Mouse (Mus musculus) midbrain, embryonic 16.5 days (tissue): ENCODE measurements around the gene Sin3b. TPM values are rescaled to one million over a fixed set of nuclear protein-coding genes. Genes with fewer than 3 reads are reported as not detected.

Experiments used
- ATAC-seq: fragments of 200-750 bp; cut with Nextera tagmentation; 2 replicates; pipeline ENCODE4 v1.8.0; 2017; ENCODE audit warnings: moderate TSS enrichment
- H3K27ac ChIP-seq: fragments of 300-500 bp; sonication (generic); 2 replicates; pipeline ENCODE4 v1.5.1; 2014; ENCODE audit warnings: mild to moderate bottlenecking, low read length, mixed read lengths
- H3K27me3 ChIP-seq: fragments of 300-500 bp; sonication (generic); 2 replicates; pipeline ENCODE4 v1.6.1; 2014; ENCODE audit warnings: low read depth, low read length, mixed read lengths; ENCODE audit not compliant: control insufficient read depth, insufficient read depth
- H3K36me3 ChIP-seq: fragments of 300-500 bp; sonication (generic); 2 replicates; pipeline ENCODE4 v1.6.1; 2014; ENCODE audit warnings: mild to moderate bottlenecking, low read length, moderate library complexity, mixed read lengths; ENCODE audit not compliant: control insufficient read depth, insufficient read depth
- H3K4me1 ChIP-seq: fragments of 300-500 bp; sonication (generic); 2 replicates; pipeline ENCODE4 v1.6.1; 2014; ENCODE audit warnings: mild to moderate bottlenecking, low read length, mixed read lengths; ENCODE audit not compliant: control insufficient read depth, insufficient read depth
- H3K4me2 ChIP-seq: fragments of 300-500 bp; sonication (generic); 2 replicates; pipeline ENCODE4 v1.6.1; 2014; ENCODE audit warnings: mild to moderate bottlenecking, low read length, mixed read lengths
- H3K4me3 ChIP-seq: fragments of 300-500 bp; sonication (generic); 2 replicates; pipeline ENCODE4 v1.5.1; 2014; ENCODE audit warnings: low read depth, mild to moderate bottlenecking, low read length, moderate library complexity, mixed read lengths
- H3K9ac ChIP-seq: fragments of 300-500 bp; sonication (generic); 2 replicates; pipeline ENCODE4 v1.6.1; 2014; ENCODE audit warnings: low read depth, low read length, mixed read lengths
- H3K9me3 ChIP-seq: fragments of 300-500 bp; sonication (generic); replicated peaks from 2 replicates; pipeline ENCODE4 v1.6.1; 2014; ENCODE audit warnings: mild to moderate bottlenecking, low read length, mixed read lengths; ENCODE audit not compliant: control insufficient read depth, poor library complexity, severe bottlenecking
- WGBS: fragments of 180-500 bp; shearing (Covaris S2); extraction: QIAGEN DNeasy Blood & Tissue Kit; methylation state at CpG from one replicate; pipeline ENCODE4 v1.1.7; 2014; 5-methylcytosine and 5-hydroxymethylcytosine counted together
- polyA plus RNA-seq: library from polyadenylated mRNA; unstranded; fragments of >200 nt; fragmentation: Nextera tagmentation; extraction: Ambion mirVana; gene quantifications from 2 replicates; pipeline ENCODE4 v1.2.1, GENCODE M21; 2015

Sin3b gene
- polyA plus RNA-seq, 1 experiment from 2014 or later: 175 TPM

DNA sequence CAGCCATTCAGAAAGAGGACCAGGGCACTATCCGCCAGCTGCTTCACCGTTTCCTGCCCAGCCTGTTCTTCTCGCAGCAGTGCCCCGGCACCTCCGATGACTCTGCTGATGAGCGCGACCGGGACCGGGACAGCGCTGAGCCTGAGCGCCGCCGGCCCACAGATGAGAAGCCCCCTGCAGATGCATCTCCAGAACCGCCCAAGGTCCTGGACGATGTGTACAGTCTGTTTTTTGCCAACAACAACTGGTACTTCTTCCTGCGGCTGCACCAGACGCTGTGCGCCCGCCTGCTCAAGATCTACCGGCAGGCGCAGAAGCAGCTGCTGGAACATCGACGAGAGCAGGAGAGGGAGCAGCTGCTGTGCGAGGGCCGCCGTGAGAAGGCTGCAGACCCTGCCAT, 26.8 kb downstream of the Sin3b start:
- Histone ChIP-seq H3K4me1 (no peaks in the 10 kb centered on the region), H3K4me3 (no peak overlapping the region), H3K36me3 (peaks cover 79% of the 10 kb centered on the region), H3K27me3 (no peaks in the 10 kb centered on the region), H3K9me3 (no peaks in the 10 kb centered on the region), H3K27ac (no peak overlapping the region), H3K4me2 (no peak overlapping the region), H3K9ac (no peak overlapping the region)
- WGBS: 94% methylated on average over 26 of the region's 26 CpGs
- no peak for ATAC-seq

DNA sequence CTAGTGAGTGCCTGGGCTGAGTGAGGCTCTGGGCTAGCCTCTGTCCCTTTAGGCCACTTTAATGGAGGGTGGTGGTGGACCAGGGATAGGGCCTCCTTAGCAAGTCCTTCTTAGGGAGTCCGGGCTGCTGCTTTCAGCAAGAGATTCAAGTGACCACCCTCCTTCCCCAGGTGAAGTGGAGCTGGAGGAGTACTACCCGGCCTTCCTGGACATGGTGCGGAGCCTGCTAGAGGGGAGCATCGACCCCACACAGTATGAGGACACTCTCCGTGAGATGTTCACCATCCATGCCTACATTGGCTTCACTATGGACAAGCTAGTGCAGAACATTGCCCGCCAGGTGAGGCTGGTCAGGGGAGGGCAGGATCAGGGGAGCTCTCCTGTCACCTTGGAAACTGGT, 27.2 kb downstream of the Sin3b start:
- H3K36me3 ChIP-seq: peaks cover 75% of the 10 kb centered on the region
- no peaks in the 10 kb centered on the region for H3K4me1 ChIP-seq
- H3K27ac ChIP-seq: no peak overlapping the region
- no peaks in the 10 kb centered on the region for H3K27me3 ChIP-seq
- no peak overlapping the region for H3K9ac ChIP-seq
- no peaks in the 10 kb centered on the region for H3K9me3 ChIP-seq
- no peak overlapping the region for H3K4me2 ChIP-seq
- no peak overlapping the region for H3K4me3 ChIP-seq
- 95% methylated on average over 6 of the region's 6 CpGs for WGBS
- no peak for ATAC-seq

DNA sequence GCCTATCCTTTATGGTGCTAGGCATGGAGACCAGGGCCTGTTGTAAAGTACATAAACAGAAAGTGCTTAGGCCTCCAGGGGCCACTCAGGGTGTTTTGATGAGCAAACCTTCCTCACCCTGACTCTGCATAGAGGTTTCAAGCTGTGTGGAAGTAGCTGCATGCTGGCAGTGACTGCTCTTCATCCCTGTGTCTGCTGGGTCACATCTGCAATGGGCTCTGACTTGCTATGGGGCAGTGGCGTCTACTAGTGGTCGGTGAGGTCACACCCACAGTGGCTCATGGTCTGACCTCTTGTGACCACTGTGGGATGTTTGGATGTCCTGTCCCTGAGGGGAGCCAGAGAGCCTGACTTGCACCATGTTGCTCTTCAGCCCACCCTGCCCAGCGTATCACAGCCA, 28.0 kb downstream of the Sin3b start:
- WGBS: 87% methylated on average over 3 of the region's 3 CpGs
- H3K4me1 ChIP-seq: no peaks in the 10 kb centered on the region
- H3K4me2 ChIP-seq: no peak overlapping the region
- no peak overlapping the region for H3K9ac ChIP-seq
- ATAC-seq: no peak
- no peaks in the 10 kb centered on the region for H3K27me3 ChIP-seq
- no peak overlapping the region for H3K4me3 ChIP-seq
- H3K36me3 ChIP-seq: peaks cover 74% of the 10 kb centered on the region
- no peaks in the 10 kb centered on the region for H3K9me3 ChIP-seq
- no peak overlapping the region for H3K27ac ChIP-seq

DNA sequence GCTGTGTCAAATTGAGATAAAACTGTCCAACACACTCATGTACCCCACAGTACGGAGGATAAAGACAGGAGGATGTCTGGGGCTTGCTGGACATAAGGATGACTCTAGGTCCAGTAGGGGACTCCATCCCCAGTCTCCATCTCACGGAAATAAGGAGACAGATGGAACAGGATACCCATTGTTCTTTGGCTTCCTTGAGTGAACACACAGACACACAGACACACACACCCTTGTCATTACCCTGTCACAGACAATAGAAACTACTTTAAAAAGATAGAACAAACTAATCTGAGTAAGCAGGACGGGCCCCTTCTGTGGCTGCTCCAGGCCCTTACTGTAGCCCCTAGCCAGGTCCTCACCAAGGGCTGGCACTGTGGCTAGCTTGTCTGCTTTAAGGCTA, 29.2 kb downstream of the Sin3b start:
- H3K4me1 ChIP-seq: no peaks in the 10 kb centered on the region
- peaks cover 74% of the 10 kb centered on the region for H3K36me3 ChIP-seq
- H3K4me3 ChIP-seq: no peak overlapping the region
- no peaks in the 10 kb centered on the region for H3K9me3 ChIP-seq
- WGBS: 86% methylated on average over 3 of the region's 3 CpGs
- H3K9ac ChIP-seq: no peak overlapping the region
- no peak overlapping the region for H3K27ac ChIP-seq
- H3K27me3 ChIP-seq: no peaks in the 10 kb centered on the region
- no peak for ATAC-seq
- H3K4me2 ChIP-seq: no peak overlapping the region

DNA sequence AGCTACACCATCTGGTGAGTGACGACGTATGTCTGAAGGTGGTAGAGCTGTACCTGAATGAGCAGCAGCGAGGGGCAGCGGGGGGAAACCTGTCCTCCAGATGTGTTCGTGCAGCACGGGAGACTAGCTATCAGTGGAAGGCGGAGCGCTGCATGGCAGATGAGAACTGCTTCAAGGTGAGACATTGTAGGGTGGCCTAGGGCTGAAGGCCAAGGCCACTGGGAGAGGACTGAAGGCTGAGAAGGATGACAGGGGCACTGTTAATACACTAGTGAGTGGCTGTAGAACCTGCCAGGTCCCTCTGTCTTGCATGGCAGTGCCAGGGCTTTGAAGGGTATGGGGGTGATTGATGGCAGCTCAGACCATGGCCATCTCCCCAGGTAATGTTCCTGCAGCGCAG, 30.1 kb downstream of the Sin3b start:
- no peaks in the 10 kb centered on the region for H3K9me3 ChIP-seq
- no peak overlapping the region for H3K27ac ChIP-seq
- H3K27me3 ChIP-seq: no peaks in the 10 kb centered on the region
- H3K36me3 ChIP-seq: peaks cover 69% of the 10 kb centered on the region
- ATAC-seq: no peak
- H3K9ac ChIP-seq: no peak overlapping the region
- 98% methylated on average over 9 of the region's 9 CpGs for WGBS
- H3K4me2 ChIP-seq: no peak overlapping the region
- H3K4me1 ChIP-seq: no peaks in the 10 kb centered on the region
- H3K4me3 ChIP-seq: no peak overlapping the region

DNA sequence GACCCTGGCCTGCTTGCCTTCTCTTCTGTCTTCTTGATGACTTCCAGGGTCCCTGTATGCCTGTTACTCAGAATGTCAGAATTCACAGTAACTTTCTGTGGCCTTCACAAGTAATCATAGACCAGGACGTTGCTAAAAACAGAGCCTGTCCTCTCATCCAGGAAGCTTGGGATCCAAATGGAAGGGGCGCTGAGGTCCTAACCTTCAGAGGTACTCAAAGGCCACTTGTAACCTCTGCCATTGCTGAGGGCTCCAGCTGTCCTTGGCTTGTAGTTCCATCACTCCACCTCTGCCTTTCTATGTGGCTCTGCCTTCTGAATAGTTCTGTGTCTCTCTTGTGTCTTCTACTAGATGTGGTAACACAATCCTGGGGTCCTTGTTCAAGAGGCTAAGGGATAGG, 30.7 kb downstream of the Sin3b start:
- Histone ChIP-seq H3K36me3 (peaks cover 69% of the 10 kb centered on the region), H3K27me3 (no peaks in the 10 kb centered on the region), H3K4me3 (no peak overlapping the region), H3K27ac (no peak overlapping the region), H3K9ac (no peak overlapping the region), H3K4me1 (no peaks in the 10 kb centered on the region), H3K9me3 (no peaks in the 10 kb centered on the region), H3K4me2 (no peak overlapping the region)
- 100% methylated on average over 2 of the region's 2 CpGs for WGBS
- ATAC-seq: no peak

DNA sequence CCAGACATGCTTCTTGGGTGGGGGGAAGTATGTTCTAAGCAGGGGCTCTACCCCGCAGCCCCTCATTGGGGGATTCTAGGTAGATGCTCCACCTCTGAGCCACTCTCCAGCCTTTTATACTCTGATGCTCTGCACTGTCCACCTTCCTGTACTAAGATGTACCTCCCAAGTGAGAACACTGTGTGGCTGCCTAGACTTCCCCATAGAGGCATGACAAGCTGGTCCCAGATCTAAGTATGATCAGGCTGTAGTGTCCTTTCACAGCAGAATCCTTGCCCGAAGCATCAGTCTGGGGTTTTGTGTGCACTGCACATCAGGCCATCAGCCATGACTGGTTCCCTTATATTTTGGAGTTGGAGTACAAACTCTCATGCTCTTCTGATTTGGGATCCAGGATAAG, 32.9 kb downstream of the Sin3b start:
- Histone ChIP-seq H3K4me2 (no peak overlapping the region), H3K27me3 (no peaks in the 10 kb centered on the region), H3K4me3 (no peak overlapping the region), H3K4me1 (no peaks in the 10 kb centered on the region), H3K9me3 (no peaks in the 10 kb centered on the region), H3K9ac (no peak overlapping the region), H3K36me3 (peaks cover 58% of the 10 kb centered on the region), H3K27ac (no peak overlapping the region)
- 100% methylated on average over 2 of the region's 2 CpGs for WGBS
- no peak for ATAC-seq

DNA sequence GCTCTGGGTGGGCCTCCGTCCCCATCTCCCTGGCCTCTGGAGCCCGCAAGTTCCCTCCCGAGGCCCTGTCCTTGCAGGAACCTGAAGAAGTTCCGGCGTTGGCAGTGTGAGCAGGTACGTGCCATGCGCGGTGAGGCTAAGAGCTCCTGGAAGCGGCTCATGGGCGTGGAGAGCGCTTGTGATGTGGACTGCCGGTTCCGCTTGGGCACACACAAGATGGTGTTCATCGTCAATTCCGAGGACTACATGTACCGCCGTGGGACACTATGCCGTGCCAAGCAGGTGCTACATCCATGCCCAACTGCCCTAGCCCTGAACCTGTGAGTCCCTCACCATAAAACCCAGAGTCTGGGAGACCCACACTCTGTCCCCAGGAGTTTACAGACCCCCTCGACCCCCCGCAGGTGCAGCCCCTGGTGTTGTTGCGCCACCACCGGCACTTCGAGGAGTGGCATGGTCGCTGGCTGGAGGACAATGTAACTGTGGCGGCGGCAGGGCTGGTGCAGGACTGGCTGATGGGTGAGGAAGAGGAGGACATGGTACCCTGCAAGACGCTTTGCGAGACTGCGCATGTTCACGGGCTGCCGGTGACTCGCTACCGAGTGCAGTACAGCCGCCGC, 33.8 kb downstream of the Sin3b start:
- Histone ChIP-seq H3K4me3 (no peak overlapping the region), H3K27me3 (no peaks in the 10 kb centered on the region), H3K4me2 (no peak overlapping the region), H3K9me3 (no peaks in the 10 kb centered on the region), H3K36me3 (peaks cover 58% of the 10 kb centered on the region), H3K27ac (no peak overlapping the region), H3K9ac (no peak overlapping the region), H3K4me1 (no peaks in the 10 kb centered on the region)
- 96% methylated on average over 35 of the region's 35 CpGs for WGBS
- ATAC-seq: no peak

DNA sequence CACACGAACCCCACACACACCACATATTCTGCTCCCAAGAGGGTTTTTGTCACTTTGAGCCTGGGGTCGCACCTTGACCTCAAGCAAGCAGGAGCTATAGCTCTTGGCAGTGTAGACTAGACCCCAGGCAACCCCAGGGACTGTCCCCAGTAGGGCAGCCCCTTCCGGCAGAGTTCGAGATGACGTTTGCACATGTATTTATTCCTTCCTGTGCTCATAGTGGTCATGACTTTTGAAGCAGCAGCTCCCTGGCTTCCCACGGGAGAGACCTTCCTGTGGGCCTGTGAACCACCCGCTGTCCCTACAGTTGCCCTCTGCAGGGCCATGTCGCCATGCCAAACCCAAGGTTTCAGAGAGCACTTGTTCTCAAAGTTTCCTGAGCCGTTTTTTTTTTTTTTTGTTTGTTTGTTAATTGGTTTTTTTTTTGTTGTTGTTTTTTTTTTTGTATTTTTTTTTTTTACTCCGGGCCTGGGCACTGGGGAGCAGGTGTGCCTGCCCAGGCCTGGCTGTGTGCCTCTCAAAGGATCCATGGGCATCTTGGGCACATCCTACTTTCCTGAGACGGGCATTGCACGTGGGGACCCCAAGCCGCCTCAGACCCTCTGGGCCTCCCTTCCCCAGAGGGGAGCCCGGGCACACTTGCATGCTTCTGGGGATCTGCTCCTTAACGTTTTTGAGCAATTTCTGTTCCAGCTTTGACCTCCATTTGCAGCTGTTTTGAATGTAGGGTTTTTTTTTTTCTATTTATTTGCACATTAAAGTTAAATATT, 34.5 kb downstream of the Sin3b start:
- no peak overlapping the region for H3K9ac ChIP-seq
- no peak overlapping the region for H3K27ac ChIP-seq
- H3K27me3 ChIP-seq: no peaks in the 10 kb centered on the region
- no peak for ATAC-seq
- H3K4me3 ChIP-seq: no peak overlapping the region
- H3K4me2 ChIP-seq: no peak overlapping the region
- no peaks in the 10 kb centered on the region for H3K9me3 ChIP-seq
- H3K36me3 ChIP-seq: peaks cover 51% of the 10 kb centered on the region
- H3K4me1 ChIP-seq: no peaks in the 10 kb centered on the region
- WGBS: 92% methylated on average over 15 of the region's 15 CpGs
